Mouse (Mus musculus) spleen, adult 2 months (tissue): ENCODE measurements around the gene Necap1. TPM values are rescaled to one million over a fixed set of nuclear protein-coding genes. Genes with fewer than 3 reads are reported as not detected.

Source experiments
- DNase-seq, 2 experiments: peaks; one replicate each; pipeline versions ENCODE4 v3.0.0 to v3.0.0-alpha.2; 2012 to 2021; ENCODE audit warnings: low spot score in 2 of 2, low read depth in 1 of 2
- H3K27ac ChIP-seq: fragments of 200-500 bp; 2 replicates; pipeline ENCODE4 v1.5.1; 2012; ENCODE audit warnings: low read length, inconsistent platforms; ENCODE audit not compliant: insufficient read depth
- H3K27me3 ChIP-seq: fragments of 200-500 bp; 2 replicates; pipeline ENCODE4 v1.6.1; 2012; ENCODE audit warnings: mild to moderate bottlenecking, moderate library complexity, low read length, inconsistent platforms; ENCODE audit not compliant: control insufficient read depth, insufficient read depth
- H3K36me3 ChIP-seq: fragments of 200-500 bp; 2 replicates; pipeline ENCODE4 v1.6.1; 2012; ENCODE audit warnings: mild to moderate bottlenecking, low read length, inconsistent platforms; ENCODE audit not compliant: control insufficient read depth, insufficient read depth
- H3K4me1 ChIP-seq: fragments of 200-500 bp; 2 replicates; pipeline ENCODE4 v1.6.1; 2011; ENCODE audit warnings: inconsistent platforms; ENCODE audit not compliant: control insufficient read depth, insufficient read depth, insufficient read length
- H3K4me3 ChIP-seq: fragments of 200-500 bp; 2 replicates; pipeline ENCODE4 v1.5.1; 2011; ENCODE audit warnings: mild to moderate bottlenecking, inconsistent platforms; ENCODE audit not compliant: insufficient read depth, insufficient read length; ENCODE audit errors: extremely low read depth
- CTCF ChIP-seq: fragments of 200-500 bp; IDR thresholded peaks from 2 replicates; pipeline ENCODE4 v1.5.1; 2011; ENCODE audit warnings: mild to moderate bottlenecking, inconsistent platforms; ENCODE audit not compliant: insufficient read depth, insufficient read length, insufficient replicate concordance; ENCODE audit errors: extremely low read depth
- POLR2A ChIP-seq: fragments of 200-500 bp; IDR thresholded peaks from 2 replicates; pipeline ENCODE4 v1.6.1; 2011; ENCODE audit warnings: low read depth, low read length, inconsistent platforms
- WGBS: fragments of 180-500 bp; shearing (Covaris S2); methylation state at CpG from one replicate; pipeline ENCODE4 v1.1.7; 2018; 5-methylcytosine and 5-hydroxymethylcytosine counted together
- polyA plus RNA-seq: library from polyadenylated mRNA; depleted of rRNA; stranded (reverse); fragments of >200 nt; gene quantifications from 2 replicates; pipeline ENCODE4 v1.2.3, GENCODE M21; 2012

Necap1 gene
- polyA plus RNA-seq, 1 experiment = 7.4 TPM

GRCm38 (mm10) chr6:122862871-122863270, 11.4 kb upstream of the Necap1 start:
- Histone ChIP-seq H3K36me3 (no peaks in the 10 kb centered on the region), H3K27me3 (no peaks in the 10 kb centered on the region), H3K4me3 (no peak overlapping the region), H3K27ac (no peak overlapping the region), H3K4me1 (no peaks in the 10 kb centered on the region)
- TF ChIP-seq POLR2A (no peak), CTCF (no peak)
- WGBS = 83% methylated on average over 1 of the region's 1 CpGs
- DNase-seq = no peak

GRCm38 (mm10) chr6:122867914-122868313, 6.4 kb upstream of the Necap1 start:
- 66% methylated on average over 4 of the region's 4 CpGs for WGBS
- TF ChIP-seq POLR2A (no peak), CTCF (peak; percentile 50; the same call in 1 of the 2 replicates)
- Histone ChIP-seq H3K4me3 (no peak overlapping the region), H3K4me1 (peaks cover 5% of the 10 kb centered on the region), H3K27me3 (no peaks in the 10 kb centered on the region), H3K27ac (no peak overlapping the region), H3K36me3 (no peaks in the 10 kb centered on the region)
- peak in 1 of 2 experiments; percentile 17 for DNase-seq

GRCm38 (mm10) chr6:122869846-122870245, 4.4 kb upstream of the Necap1 start:
- TF ChIP-seq CTCF (no peak), POLR2A (no peak)
- Histone ChIP-seq H3K27me3 (no peaks in the 10 kb centered on the region; the same call in 1 of the 2 replicates), H3K27ac (no peak overlapping the region), H3K36me3 (no peaks in the 10 kb centered on the region), H3K4me3 (no peak overlapping the region), H3K4me1 (peaks cover 9% of the 10 kb centered on the region)
- DNase-seq = no peak
- WGBS = 89% methylated on average over 11 of the region's 11 CpGs

- H3K27me3 ChIP-seq = no peaks in the 10 kb centered on the region; the same call in 1 of the 2 replicates
- DNase-seq = peak; percentile 54 to 90
- TF ChIP-seq CTCF = no peak
- no peak for TF ChIP-seq POLR2A
- 11% methylated on average over 5 of the region's 5 CpGs for whole genome bisulfite sequencing
- H3K4me1 ChIP-seq = peaks cover 11% of the 10 kb centered on the region
- peak overlapping the region; percentile 72; the same call in 1 of the 2 replicates for H3K27ac ChIP-seq
- H3K36me3 ChIP-seq = 0 out of 2 replicates have a peak, but pooled peaks cover 1% of the 10 kb centered on the region
- H3K4me3 ChIP-seq = no peak overlapping the region
These were observed 1.5 kb upstream of the Necap1 start for GRCm38 (mm10) chr6:122872800-122873199.

GRCm38 (mm10) chr6:122874720-122875389, 581 bp downstream of the Necap1 start:
- no peak for DNase-seq

GRCm38 (mm10) chr6:122879141-122879735, 5.0 kb downstream of the Necap1 start:
- 85% methylated on average over 7 of the region's 7 CpGs for WGBS
- no peak for DNase-seq
- H3K4me3 ChIP-seq = no peak overlapping the region
- peaks cover 35% of the 10 kb centered on the region for H3K36me3 ChIP-seq
- no peaks in the 10 kb centered on the region; the same call in 1 of the 2 replicates for H3K27me3 ChIP-seq
- peaks cover 2% of the 10 kb centered on the region for H3K4me1 ChIP-seq
- no peak overlapping the region for H3K27ac ChIP-seq
- TF ChIP-seq CTCF = no peak

More at GRCm38 (mm10) chr6:122874720-122875389, 581 bp downstream of the Necap1 start:
- under 1% methylated on average over 31 of the region's 31 CpGs for WGBS
- no peak for TF ChIP-seq POLR2A
- peak overlapping the region; percentile 80 for H3K27ac ChIP-seq
- peaks cover 5% of the 10 kb centered on the region; the same call in 1 of the 2 replicates for H3K36me3 ChIP-seq
- peak overlapping the region; percentile 90 for H3K4me3 ChIP-seq
- H3K4me1 ChIP-seq = peaks cover 11% of the 10 kb centered on the region
- H3K27me3 ChIP-seq = no peaks in the 10 kb centered on the region; the same call in 1 of the 2 replicates
